Mouse (Mus musculus) fat pad, adult 2 months (tissue): Measurements from ENCODE around the gene Ttll3.

Source experiments
- DNase-seq: peaks from one replicate; pipeline ENCODE4 v3.0.0-alpha.2; 2011; ENCODE audit warnings: low read depth, low spot score; ENCODE audit errors: extremely low read depth

Ttll3 gene

DNA sequence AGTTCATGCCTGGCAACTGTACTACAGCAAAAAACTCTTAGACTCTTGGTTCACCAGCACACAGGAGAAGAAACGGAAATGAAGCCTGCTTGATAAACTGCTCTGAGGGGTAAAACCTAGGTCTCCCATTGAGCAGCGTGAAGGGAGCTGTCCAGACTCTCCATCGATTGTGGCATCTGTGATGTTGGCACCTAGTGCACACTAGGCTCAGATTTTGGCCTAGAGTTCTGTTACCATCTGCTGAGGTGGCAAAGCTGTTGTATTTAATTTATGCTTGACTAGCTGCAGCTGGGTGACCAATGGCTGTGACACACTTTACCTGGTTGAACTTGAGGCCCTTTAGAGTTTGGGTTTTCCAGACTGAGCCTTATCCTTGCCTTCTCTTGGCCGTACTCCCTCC, 58.6 kb downstream of the Ttll3 start:
- no peak for DNase-seq

GRCm38 (mm10) chr6:113451839-113452238, 62.8 kb downstream of the Ttll3 start:
- no peak for DNase-seq

- no peak for DNase-seq
Measured at GRCm38 (mm10) chr6:113455007-113455406, 65.9 kb downstream of the Ttll3 start.

DNA sequence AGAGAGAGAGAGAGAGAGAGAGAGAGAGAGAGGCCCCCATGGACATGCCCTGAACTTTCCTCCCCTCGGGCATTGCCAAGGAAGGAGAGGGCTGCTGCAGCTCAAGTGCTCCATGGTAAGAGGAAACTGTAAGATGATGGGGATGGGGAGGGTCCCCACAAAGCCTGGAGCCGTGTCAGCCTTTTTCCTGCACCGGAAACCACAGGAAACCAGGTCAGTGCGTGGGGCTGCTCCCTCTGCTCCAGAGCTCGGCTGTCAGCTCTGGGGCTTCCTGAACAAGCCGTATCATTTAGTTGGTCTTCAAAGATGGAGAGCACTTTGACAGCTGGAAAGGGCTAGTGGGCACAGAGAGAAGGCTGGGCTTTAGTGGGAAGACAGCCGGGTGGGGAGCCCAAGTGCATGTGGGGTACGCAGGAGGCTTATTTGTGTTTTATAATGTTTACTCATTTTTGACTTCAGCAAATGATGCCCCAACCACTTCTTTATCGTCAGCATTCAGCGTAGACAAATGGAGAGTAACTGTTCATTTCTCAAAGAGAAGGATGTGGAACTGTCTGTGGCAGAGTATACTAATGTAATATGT, 69.0 kb downstream of the Ttll3 start, which contains the start of gene Il17re:
TSS of gene Il17re (plus strand) at position 533 of the 583 bp plus-strand sequence.
- DNase-seq = no peak

DNA sequence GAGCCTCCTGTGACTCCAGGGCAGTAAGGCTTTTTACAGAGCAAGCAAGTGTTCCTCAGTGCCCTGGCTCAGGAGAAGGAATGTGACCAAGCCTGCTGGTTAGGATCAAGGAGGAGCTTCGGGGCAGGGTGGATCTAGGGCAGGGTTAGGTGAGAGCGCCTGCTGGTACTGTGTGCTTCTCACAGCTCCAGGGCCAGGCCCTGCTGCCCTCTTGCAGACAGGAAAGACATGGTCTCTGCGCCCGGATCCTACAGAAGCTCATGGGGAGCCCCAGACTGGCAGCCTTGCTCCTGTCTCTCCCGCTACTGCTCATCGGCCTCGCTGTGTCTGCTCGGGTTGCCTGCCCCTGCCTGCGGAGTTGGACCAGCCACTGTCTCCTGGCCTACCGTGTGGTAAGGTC, 69.6 kb downstream of the Ttll3 start:
- no peak for DNase-seq

DNA sequence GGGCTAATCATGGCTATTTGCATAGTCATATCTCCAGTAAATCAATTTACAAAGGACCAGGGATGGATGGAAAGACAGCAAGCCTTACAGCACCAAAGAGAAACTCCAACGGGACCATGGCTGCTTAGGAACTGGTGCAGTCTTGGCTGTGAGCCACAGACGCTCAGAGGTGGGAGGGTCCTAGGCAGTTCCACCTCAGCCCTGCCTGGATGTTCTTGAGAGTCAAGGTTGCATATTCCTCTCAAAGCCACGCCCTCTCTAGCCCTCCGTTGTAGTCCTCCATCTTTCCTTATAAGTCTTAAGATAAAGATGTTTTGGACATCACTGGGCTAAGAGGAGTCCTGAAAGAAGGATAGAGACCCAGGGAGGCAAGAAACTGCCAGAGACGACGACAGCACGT, 75.0 kb downstream of the Ttll3 start:
- DNase-seq = no peak
